Mouse (Mus musculus): ENCODE results near the gene Serac1.

DNA sequence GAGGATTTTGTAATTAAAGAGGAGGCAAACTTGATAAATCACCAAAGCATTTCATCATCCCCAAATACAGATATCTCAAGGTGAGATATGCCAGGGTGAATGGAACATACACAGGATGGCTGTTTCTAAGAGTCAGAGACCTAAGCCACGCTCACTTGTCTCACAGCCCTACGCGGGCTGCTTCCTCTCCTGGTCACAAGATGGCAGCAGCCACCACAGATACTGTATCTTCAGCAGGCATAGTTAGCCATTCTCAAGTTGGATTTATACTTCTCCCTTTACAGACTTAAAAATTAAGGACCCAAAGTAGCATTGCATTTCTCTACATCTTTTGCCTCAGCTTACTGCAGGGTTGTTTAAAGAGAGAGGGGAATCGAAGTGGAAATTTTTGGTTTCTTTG lies 18.3 kb upstream of the Serac1 start:
- peak; percentile 77 for TF ChIP-seq CTCF (IDR thresholded peaks at IDR 0.05; ENCODE audit: control insufficient read depth, insufficient read depth, low read length)
- no peak for TF ChIP-seq POLR2A (IDR thresholded peaks at IDR 0.05; ENCODE audit: borderline replicate concordance, control insufficient read depth, low read depth, low read length)
